Mouse (Mus musculus): ENCODE data around the gene Man1c1.

DNA sequence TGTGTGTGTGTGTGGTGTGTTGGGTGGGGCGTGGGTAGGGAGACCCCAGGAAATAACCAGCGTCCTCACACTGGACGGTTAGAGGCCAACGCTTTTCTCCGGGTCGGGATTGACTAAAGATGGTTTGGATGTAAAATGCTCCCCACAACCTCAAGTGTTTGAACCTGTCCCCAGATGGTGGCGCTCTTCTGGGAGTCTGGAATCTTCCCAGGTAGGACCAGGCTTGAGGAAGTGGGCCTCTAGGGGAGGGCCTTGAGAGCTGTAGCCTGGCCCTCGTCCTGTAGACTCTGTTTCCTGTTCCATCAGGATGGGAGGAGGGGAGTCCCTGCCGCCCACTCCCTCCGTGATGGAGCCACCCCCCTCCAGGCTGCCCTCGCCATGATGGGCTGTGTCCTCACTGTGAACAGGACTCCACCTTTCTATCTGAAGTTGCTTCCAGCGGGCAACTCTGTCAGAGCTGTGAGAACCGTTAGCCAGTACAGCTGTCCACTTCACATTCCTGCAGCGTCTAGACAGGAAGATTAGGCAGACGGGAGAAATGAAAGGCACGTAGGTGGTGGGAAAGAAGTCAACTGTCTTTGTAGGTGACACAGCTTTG lies 91.9 kb downstream of the Man1c1 start:
- no peak for TF ChIP-seq CTCF (IDR thresholded peaks at IDR 0.05; ENCODE audit: low read depth, low read length)
- TF ChIP-seq POLR2AphosphoS5 (IDR thresholded peaks at IDR 0.05; ENCODE audit: insufficient replicate concordance, low read depth, low read length): no peak
- no peak for TF ChIP-seq GATA1 (IDR thresholded peaks at IDR 0.05; ENCODE audit: borderline replicate concordance, low read length)
- TF ChIP-seq TAL1 (conservative IDR thresholded peaks at IDR 0.05; ENCODE audit: low read depth, low read length): no peak
- TF ChIP-seq GATA2 (IDR thresholded peaks at IDR 0.05; ENCODE audit: borderline replicate concordance, low read depth, low read length): no peak

Data from G1E (cell line).